ENCODE assay signal across 28 mouse cellular contexts in genomic region chr2:110965398-110965797, GRCm38 (mm10). TPM values are rescaled to one million over a fixed set of nuclear protein-coding genes. Genes with fewer than 3 reads are reported as not detected.
DNase-seq lines count a peak whose midpoint lies in the region; ATAC-seq and TF ChIP-seq lines count a peak whose summit lies in the region.
"Had no signal": no experiment of that assay in that cellular context is flagged by ENCODE, and none has a peak within 500 bp of the region (broad histone marks: within the 10 kb centered on the region; RNA-seq: fewer than 3 reads in every experiment).

No protein-coding gene starts in this region.

- no peak for TF ChIP-seq CTCF in layer of hippocampus, adult 2 months (conservative IDR thresholded peaks at IDR 0.05)

- peak; percentile 73 for ATAC-seq in frontal cortex, adult (ENCODE audit: low TSS enrichment)
- ATAC-seq: activated CD4-positive, CD25-positive, alpha-beta regulatory T cell, adult 4 months; CD4-positive, CD25-positive, alpha-beta regulatory T cell, adult 4 months; forebrain, embryonic 14.5 days; forebrain, embryonic 16.5 days; Patski had no signal

- no peak overlapping the region for H3K4me3 ChIP-seq in layer of hippocampus, adult 2 months
- H3K4me3 ChIP-seq: embryonic facial prominence, embryonic 13.5 days; embryonic facial prominence, embryonic 15.5 days; erythroblast, embryonic 14.5 days; forebrain, embryonic 10.5 days; forebrain, embryonic 12.5 days had no signal

- no peak for DNase-seq in frontal cortex, postnatal 36 days (ENCODE audit: low spot score in 2 of 2)
- DNase-seq in layer of hippocampus, adult 2 months (ENCODE audit: low spot score in 2 of 2), result no peak
- DNase-seq in layer of hippocampus, postnatal 14 days (ENCODE audit: low spot score in 2 of 2), result no peak
- DNase-seq in brain, adult 2 months (ENCODE audit: low read depth, low spot score), result peak; percentile 26
- DNase-seq: adrenal gland, adult 8-10 months; adrenal gland, postnatal 14 days; adrenal gland, postnatal 36 days; B cell, adult 2 months; cerebellum, adult 11 months; cerebellum, adult 18-20 months; cerebellum, adult 8-10 months; cerebellum, adult 9-11 months; cerebellum, postnatal 14 days; cerebellum, postnatal 36 days; embryo, embryonic 11 days had no signal

- H3K27ac ChIP-seq in layer of hippocampus, adult 2 months, result peak overlapping the region; percentile 69; the same call in 1 of the 2 replicates
- H3K27ac ChIP-seq: embryonic facial prominence, embryonic 13.5 days; embryonic facial prominence, embryonic 15.5 days; forebrain, embryonic 10.5 days; forebrain, embryonic 12.5 days had no signal

RNA-seq across cellular contexts. Expression of gene Ano3, which starts 14.7 kb away (rescaled TPM):
- 10 to 100 TPM; 77.4 to 82.5 TPM for total RNA-seq in layer of hippocampus, adult 2 months (2021)
- 10 to 100 TPM; 30.8 to 31.2 TPM for total RNA-seq in layer of hippocampus, postnatal 14 days (2021)
- total RNA-seq: CH12.LX; common myeloid progenitor, adult 5-6 weeks had no signal
